Mouse (Mus musculus): ENCODE measurements around the gene Efcab11. TPM values are rescaled to one million over a fixed set of nuclear protein-coding genes. Genes with fewer than 3 reads are reported as not detected.
A peak's percentile ranks its signal among the peaks of the same experiment; 100 is the strongest.

Gene Efcab11
- polyA plus RNA-seq, 1 experiment from 2014 or later: 4.1 TPM

- Histone ChIP-seq H3K9ac (no peak overlapping the region), H3K27me3 (replicated peaks) (no peaks in the 10 kb centered on the region), H3K27ac (no peak overlapping the region), H3K4me1 (no peaks in the 10 kb centered on the region), H3K9me3 (no peaks in the 10 kb centered on the region), H3K4me2 (no peak overlapping the region), H3K4me3 (no peak overlapping the region), H3K36me3 (replicated peaks) (peaks cover 16% of the 10 kb centered on the region)
- WGBS: 80% methylated on average over 4 of the region's 4 CpGs
- ATAC-seq (replicated peaks): no peak
These were observed 18.7 kb upstream of the Efcab11 start for GRCm38 (mm10) chr12:99902867-99903370.

- Histone ChIP-seq H3K36me3 (replicated peaks) (peaks cover 11% of the 10 kb centered on the region), H3K9me3 (no peaks in the 10 kb centered on the region), H3K4me3 (no peak overlapping the region), H3K4me1 (no peaks in the 10 kb centered on the region), H3K4me2 (no peak overlapping the region), H3K9ac (no peak overlapping the region), H3K27me3 (replicated peaks) (no peaks in the 10 kb centered on the region), H3K27ac (no peak overlapping the region)
- no peak for ATAC-seq (replicated peaks)
- WGBS: 82% methylated on average over 8 of the region's 8 CpGs
These were observed 18.0 kb upstream of the Efcab11 start for GRCm38 (mm10) chr12:99901973-99902866.

- no peak for ATAC-seq (replicated peaks)
- H3K27me3 ChIP-seq (replicated peaks): no peaks in the 10 kb centered on the region
- no peak overlapping the region for H3K27ac ChIP-seq
- no peaks in the 10 kb centered on the region for H3K9me3 ChIP-seq
- peaks cover 19% of the 10 kb centered on the region for H3K36me3 ChIP-seq (replicated peaks)
- H3K4me3 ChIP-seq: no peak overlapping the region
- H3K9ac ChIP-seq: no peak overlapping the region
- H3K4me1 ChIP-seq: no peaks in the 10 kb centered on the region
- WGBS: 71% methylated on average over 2 of the region's 3 CpGs
- H3K4me2 ChIP-seq: no peak overlapping the region
These were observed 15.8 kb upstream of the Efcab11 start for GRCm38 (mm10) chr12:99899991-99900390.

GRCm38 (mm10) chr12:99898248-99898870, 14.1 kb upstream of the Efcab11 start:
- Histone ChIP-seq H3K4me3 (no peak overlapping the region), H3K27me3 (replicated peaks) (no peaks in the 10 kb centered on the region), H3K9ac (no peak overlapping the region), H3K4me2 (no peak overlapping the region), H3K27ac (no peak overlapping the region), H3K9me3 (no peaks in the 10 kb centered on the region), H3K36me3 (replicated peaks) (peaks cover 30% of the 10 kb centered on the region), H3K4me1 (no peaks in the 10 kb centered on the region)
- 88% methylated on average over 16 of the region's 16 CpGs for WGBS
- no peak for ATAC-seq (replicated peaks)

- H3K27me3 ChIP-seq (replicated peaks): no peaks in the 10 kb centered on the region
- no peak overlapping the region for H3K4me2 ChIP-seq
- peaks cover 34% of the 10 kb centered on the region for H3K36me3 ChIP-seq (replicated peaks)
- H3K27ac ChIP-seq: no peak overlapping the region
- H3K9me3 ChIP-seq: no peaks in the 10 kb centered on the region
- H3K9ac ChIP-seq: no peak overlapping the region
- 94% methylated on average over 4 of the region's 4 CpGs for WGBS
- no peak overlapping the region for H3K4me3 ChIP-seq
- no peak for ATAC-seq (replicated peaks)
- no peaks in the 10 kb centered on the region for H3K4me1 ChIP-seq
These were observed 13.6 kb upstream of the Efcab11 start for GRCm38 (mm10) chr12:99897846-99898245.

- Histone ChIP-seq H3K36me3 (replicated peaks) (no peaks in the 10 kb centered on the region), H3K9ac (peak overlapping the region; percentile 91), H3K4me2 (peak overlapping the region; percentile 99), H3K4me1 (peaks cover 20% of the 10 kb centered on the region), H3K27me3 (replicated peaks) (no peaks in the 10 kb centered on the region), H3K4me3 (peak overlapping the region; percentile 93), H3K9me3 (no peaks in the 10 kb centered on the region), H3K27ac (no peak overlapping the region)
- 28% methylated on average over 8 of the region's 8 CpGs for WGBS
- ATAC-seq (replicated peaks): no peak
These were observed 1.2 kb upstream of the Efcab11 start for GRCm38 (mm10) chr12:99885282-99885901.

- H3K4me2 ChIP-seq: peak overlapping the region; percentile 99
- peaks cover 20% of the 10 kb centered on the region for H3K4me1 ChIP-seq
- peak overlapping the region; percentile 91 for H3K9ac ChIP-seq
- WGBS: 0% methylated on average over 11 of the region's 11 CpGs
- ATAC-seq (replicated peaks): peak; percentile 68
- H3K36me3 ChIP-seq (replicated peaks): no peaks in the 10 kb centered on the region
- H3K9me3 ChIP-seq: no peaks in the 10 kb centered on the region
- H3K4me3 ChIP-seq: peak overlapping the region; percentile 93
- H3K27me3 ChIP-seq (replicated peaks): no peaks in the 10 kb centered on the region
- peak overlapping the region; percentile 86 for H3K27ac ChIP-seq
These were observed 530 bp downstream of the Efcab11 start for GRCm38 (mm10) chr12:99883713-99884105.

- under 1% methylated on average over 38 of the region's 38 CpGs for WGBS
- H3K9ac ChIP-seq: peak overlapping the region; percentile 91
- H3K4me2 ChIP-seq: peak overlapping the region; percentile 99
- ATAC-seq (replicated peaks): peak; percentile 91
- no peaks in the 10 kb centered on the region for H3K9me3 ChIP-seq
- H3K36me3 ChIP-seq (replicated peaks): no peaks in the 10 kb centered on the region
- H3K27me3 ChIP-seq (replicated peaks): no peaks in the 10 kb centered on the region
- peak overlapping the region; percentile 93 for H3K4me3 ChIP-seq
- peak overlapping the region; percentile 86 for H3K27ac ChIP-seq
- H3K4me1 ChIP-seq: peaks cover 20% of the 10 kb centered on the region
These were observed 1.1 kb downstream of the Efcab11 start for GRCm38 (mm10) chr12:99883000-99883712.

- H3K4me2 ChIP-seq: no peak overlapping the region
- no peak for ATAC-seq (replicated peaks)
- 81% methylated on average over 6 of the region's 6 CpGs for WGBS
- H3K9me3 ChIP-seq: no peaks in the 10 kb centered on the region
- no peak overlapping the region for H3K9ac ChIP-seq
- H3K36me3 ChIP-seq (replicated peaks): no peaks in the 10 kb centered on the region
- no peak overlapping the region for H3K27ac ChIP-seq
- H3K27me3 ChIP-seq (replicated peaks): no peaks in the 10 kb centered on the region
- no peaks in the 10 kb centered on the region for H3K4me1 ChIP-seq
- H3K4me3 ChIP-seq: no peak overlapping the region
These were observed 9.6 kb downstream of the Efcab11 start for GRCm38 (mm10) chr12:99874609-99875008.

- H3K9ac ChIP-seq: no peak overlapping the region
- WGBS: 29% methylated on average over 3 of the region's 3 CpGs
- H3K9me3 ChIP-seq: no peaks in the 10 kb centered on the region
- no peak for ATAC-seq (replicated peaks)
- no peak overlapping the region for H3K4me2 ChIP-seq
- no peaks in the 10 kb centered on the region for H3K36me3 ChIP-seq (replicated peaks)
- no peaks in the 10 kb centered on the region for H3K4me1 ChIP-seq
- H3K4me3 ChIP-seq: no peak overlapping the region
- H3K27me3 ChIP-seq (replicated peaks): no peaks in the 10 kb centered on the region
- no peak overlapping the region for H3K27ac ChIP-seq
These were observed 10.8 kb downstream of the Efcab11 start for GRCm38 (mm10) chr12:99873443-99873842.

GRCm38 (mm10) chr12:99868821-99869220, 15.4 kb downstream of the Efcab11 start:
- Histone ChIP-seq H3K27me3 (replicated peaks) (no peaks in the 10 kb centered on the region), H3K4me3 (no peak overlapping the region), H3K27ac (no peak overlapping the region), H3K9ac (no peak overlapping the region), H3K36me3 (replicated peaks) (no peaks in the 10 kb centered on the region), H3K4me1 (no peaks in the 10 kb centered on the region), H3K9me3 (no peaks in the 10 kb centered on the region), H3K4me2 (no peak overlapping the region)
- ATAC-seq (replicated peaks): no peak
- 91% methylated on average over 1 of the region's 1 CpGs for WGBS

- Histone ChIP-seq H3K9ac (no peak overlapping the region), H3K4me3 (no peak overlapping the region), H3K27me3 (replicated peaks) (no peaks in the 10 kb centered on the region), H3K4me1 (peaks cover 3% of the 10 kb centered on the region), H3K4me2 (no peak overlapping the region), H3K9me3 (no peaks in the 10 kb centered on the region), H3K27ac (no peak overlapping the region), H3K36me3 (replicated peaks) (no peaks in the 10 kb centered on the region)
- no peak for ATAC-seq (replicated peaks)
These were observed 19.6 kb downstream of the Efcab11 start for GRCm38 (mm10) chr12:99864613-99865012.
